Comparison of ENCODE assay signal across 8 mouse cellular contexts in the genomic region with DNA sequence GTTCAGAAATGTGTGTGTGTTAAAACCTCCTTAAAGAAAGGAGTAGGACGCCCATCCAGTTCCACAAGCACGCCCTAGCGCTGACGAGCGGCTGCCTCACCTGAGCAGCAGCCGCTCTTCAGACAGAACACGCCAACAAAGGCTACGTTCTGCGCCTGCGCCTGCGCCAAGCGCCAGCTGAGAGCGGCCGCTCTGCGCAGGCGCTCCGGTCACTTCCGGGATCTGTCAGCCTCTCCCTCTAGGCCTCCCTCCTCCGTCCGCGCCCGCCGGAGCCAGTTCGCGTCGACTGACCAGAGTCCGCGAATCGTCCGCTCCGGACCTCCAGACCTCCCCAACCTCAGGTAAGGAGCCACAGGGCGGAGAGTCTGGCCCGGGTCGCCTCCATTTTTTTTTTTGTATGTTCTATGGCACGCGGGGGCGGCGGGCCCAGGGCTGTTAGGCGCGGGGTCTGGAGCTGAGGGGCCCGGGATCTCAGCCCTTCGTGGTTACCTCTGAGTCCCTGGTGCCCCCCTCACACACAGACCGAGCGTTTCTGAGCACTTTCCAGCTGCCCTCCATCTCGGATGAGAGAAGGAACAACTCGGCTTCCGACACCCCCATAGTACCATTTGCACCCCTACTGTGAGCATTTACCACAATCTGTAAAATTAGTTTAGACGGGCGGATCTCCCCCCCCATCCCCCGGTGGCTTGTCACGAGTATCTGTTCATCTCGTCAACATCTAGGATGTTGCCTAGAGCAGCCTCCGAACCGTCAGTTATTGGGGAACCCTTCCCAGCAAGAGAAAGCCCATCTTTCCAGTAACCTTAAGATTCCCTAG. TPM values are rescaled to one million over a fixed set of nuclear protein-coding genes. Genes with fewer than 3 reads are reported as not detected.
DNase-seq lines count a peak whose midpoint lies in the region; ATAC-seq lines count a peak whose summit lies in the region.

TSS of gene Arpc1a (plus strand) at position 199 of the 820 bp plus-strand sequence.
TSS of gene Kpna7 (minus strand) at position 399 of the 820 bp plus-strand sequence.

- no peaks in the 10 kb centered on the region for H3K27me3 ChIP-seq in hindbrain, embryonic 12.5 days

- H3K4me3 ChIP-seq in hindbrain, embryonic 12.5 days = peak within 1 kb of the TSS; percentile 79

- H3K4me1 ChIP-seq in hindbrain, embryonic 12.5 days = peaks cover 13% of the 10 kb centered on the region

- peaks cover 4% of the 10 kb centered on the region for H3K36me3 ChIP-seq in hindbrain, embryonic 12.5 days

- H3K4me2 ChIP-seq in hindbrain, embryonic 12.5 days (replicated peaks) = peak within 1 kb of the TSS; percentile 90

- peak within 1 kb of the TSS; percentile 91 for H3K9ac ChIP-seq in hindbrain, embryonic 12.5 days

- DNase-seq in Muller cell, postnatal 12 days (ENCODE audit: inconsistent ontology term) = peak; percentile 93
- DNase-seq in cerebellum, adult 9-11 months = peak; percentile 96
- DNase-seq in frontal cortex, postnatal 10 days (ENCODE audit: low spot score in 2 of 2) = peak; percentile 82 to 88
- peak; percentile 87 to 91 for DNase-seq in layer of hippocampus, postnatal 14 days (ENCODE audit: low spot score in 2 of 2)
- peak; percentile 94 for DNase-seq in lung, postnatal 14 days
- peak; percentile 87 for DNase-seq in retina, adult 2 months (ENCODE audit: low read depth, low spot score)
- DNase-seq in thymus, postnatal 36 days = peak; percentile 93 to 95

- no peaks in the 10 kb centered on the region for H3K9me3 ChIP-seq in hindbrain, embryonic 12.5 days (replicated peaks)

- WGBS in hindbrain, embryonic 12.5 days = 2% methylated on average over 54 of the region's 54 CpGs

- peak; percentile 97 for ATAC-seq in hindbrain, embryonic 12.5 days (ENCODE audit: low FRiP score)

- peak within 1 kb of the TSS; percentile 89 for H3K27ac ChIP-seq in hindbrain, embryonic 12.5 days

RNA-seq across cellular contexts. Expression of gene Arpc1a, which starts in this region (rescaled TPM):
- 191 and 201 TPM in 2 replicates for polyA plus RNA-seq in hindbrain, embryonic 12.5 days (2016; fragmentation: Nextera tagmentation; extraction: Ambion mirVana)
- total RNA-seq in layer of hippocampus, postnatal 14 days (2021) = 100 to 1,000 TPM; 226 to 230 TPM

RNA-seq across cellular contexts. Expression of gene Kpna7, which starts in this region (rescaled TPM):
- not detected in 2 replicates for polyA plus RNA-seq in hindbrain, embryonic 12.5 days (2016; fragmentation: Nextera tagmentation; extraction: Ambion mirVana)
- not detected for total RNA-seq in layer of hippocampus, postnatal 14 days (2021)

Comparison
In these comparisons a context has a peak if more than half of its experiments do, and no peak if none do; other contexts are left out.
1. Peak in every context shown above with its lines: DNase-seq, ATAC-seq, H3K4me3 ChIP-seq and H3K27ac ChIP-seq.